Mouse (Mus musculus) left cerebral cortex, postnatal 14 days (tissue): Measurements from ENCODE around the gene Olfr944. TPM values are rescaled to one million over a fixed set of nuclear protein-coding genes. Genes with fewer than 3 reads are reported as not detected.

ENCODE experiments used
- DNase-seq, 2 experiments: peaks; one replicate each; pipeline ENCODE4 v3.0.0; 2021 to 2022; ENCODE audit warnings: low spot score in 2 of 2, mixed read lengths in 1 of 2
- intact Hi-C: fragments of 180-260 bp; cut with DNase I; formaldehyde crosslinking; loops from one replicate; pipeline ENCODE4 v1.15.1; 2025
- long read RNA-seq, 2 experiments: library from polyadenylated mRNA; stranded (forward); transcript quantifications; one replicate each; pipeline ENCODE4 v2.0.0; 2021
- total RNA-seq, 2 experiments: library from RNA; stranded (reverse); gene quantifications; 2 replicates each; pipeline ENCODE4 v1.2.3; 2021

Olfr944 gene
- not detected for total RNA-seq
- long read RNA-seq, experiment 1, result 0 reads
- long read RNA-seq, experiment 2, result 0 reads

DNA sequence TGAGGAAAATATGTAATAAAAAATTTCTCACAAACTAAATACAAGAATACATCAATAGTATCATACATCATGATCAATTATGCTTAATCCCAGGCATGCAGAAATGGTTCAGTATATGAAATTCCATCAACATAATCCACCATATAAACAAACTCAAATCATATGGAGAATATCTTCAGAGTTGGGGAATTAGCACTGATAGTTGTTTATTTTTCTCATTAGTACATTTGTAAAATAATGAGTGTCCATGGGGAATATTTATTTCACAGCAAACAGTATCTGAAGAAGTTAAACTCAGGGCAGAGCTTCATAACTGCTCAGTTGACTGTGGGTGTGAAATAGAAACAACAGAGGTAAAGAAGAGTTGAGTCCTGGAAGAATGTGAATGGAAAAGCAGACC lies at the start of gene Olfr944:
Gene Olfr944 (plus strand): TSS at position 301 of the 400 bp plus-strand sequence.
- DNase-seq, result no peak
- intact Hi-C loops, result no loop called here

DNA sequence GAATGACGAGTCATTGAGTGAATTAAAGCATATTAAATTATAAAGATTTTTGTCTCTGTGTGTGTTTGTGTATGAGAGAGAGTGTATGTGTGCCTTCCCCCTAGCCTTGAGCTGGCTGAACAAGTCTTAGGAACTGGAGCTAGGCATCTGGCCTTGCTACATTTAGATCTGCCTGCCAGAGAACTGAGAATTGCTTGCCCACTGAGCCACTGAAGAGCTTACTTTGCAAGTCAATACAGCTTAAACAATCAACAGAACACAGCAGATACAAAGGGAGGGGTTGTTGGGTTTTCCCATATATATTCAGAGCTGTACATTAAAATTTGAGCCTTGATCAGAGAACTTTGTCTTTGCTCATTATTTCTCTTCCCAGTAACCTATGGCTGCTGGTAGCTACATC lies 49.3 kb upstream of the Olfr944 start:
- intact Hi-C loops, result no loop called here
- no peak for DNase-seq

DNA sequence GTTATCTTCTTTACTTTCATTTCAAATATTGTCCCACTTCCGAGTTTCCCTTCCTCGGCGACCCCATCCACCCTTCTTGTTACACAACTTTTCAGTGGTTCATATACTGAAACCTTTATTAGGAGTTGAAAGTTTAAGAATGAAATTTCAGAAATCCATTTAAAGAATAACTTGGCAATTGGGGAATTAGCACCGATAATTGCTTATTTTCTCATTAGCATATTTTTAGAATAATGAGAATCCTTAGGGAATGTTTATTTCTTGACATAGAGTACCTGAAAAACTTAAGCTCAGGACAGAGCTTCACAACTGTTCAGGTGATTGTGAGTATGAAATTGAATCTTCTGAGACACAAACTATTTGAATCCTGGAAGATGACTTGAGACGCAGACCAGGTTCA lies 35.7 kb upstream of the Olfr944 start, which contains the start of gene Olfr943:
Gene Olfr943 (plus strand): TSS at position 301 of the 400 bp plus-strand sequence.
- intact Hi-C loops, result no loop called here
- DNase-seq, result no peak

DNA sequence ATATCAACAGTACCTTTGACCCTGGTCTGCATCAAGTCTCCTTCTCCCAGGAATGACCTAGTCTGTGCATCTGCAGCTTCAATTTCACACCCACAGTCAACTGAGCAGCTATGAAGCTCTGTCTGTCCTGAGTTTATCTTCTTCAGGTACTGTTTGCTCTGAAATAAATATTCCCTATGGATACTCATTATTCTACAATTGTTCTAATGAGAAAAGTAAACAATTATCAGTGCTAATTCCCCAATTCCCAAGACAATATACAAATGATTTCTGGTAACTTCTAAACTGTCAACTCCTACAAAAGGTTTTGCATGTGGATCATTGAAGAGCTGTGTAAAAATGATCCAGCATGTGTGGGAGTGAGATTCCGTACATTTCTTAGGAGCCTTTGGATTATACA lies 48.2 kb downstream of the Olfr944 start, which contains the start of gene Olfr1537:
Gene Olfr1537 (minus strand): TSS at position 101 of the 400 bp plus-strand sequence.
- DNase-seq, result no peak
- intact Hi-C loops, result no loop called here

Other genes starting within 250 kb of the Olfr944 start
- not detected for gene Olfr933, start 229.6 kb upstream of the Olfr944 start, total RNA-seq
- gene Olfr934, start 213.6 kb upstream of the Olfr944 start, total RNA-seq, result not detected
- not detected for gene Olfr935, start 202.2 kb upstream of the Olfr944 start, total RNA-seq
- gene Olfr146, start 178.5 kb upstream of the Olfr944 start, total RNA-seq, result not detected
- gene Olfr937, start 137.0 kb upstream of the Olfr944 start, total RNA-seq, result not detected
- gene Olfr938, start 123.0 kb upstream of the Olfr944 start, total RNA-seq, result not detected
- gene Olfr27, start 73.8 kb upstream of the Olfr944 start, total RNA-seq, result not detected
- not detected for gene Olfr943, start 35.6 kb upstream of the Olfr944 start, total RNA-seq
- gene Olfr1537, start 48.1 kb downstream of the Olfr944 start, total RNA-seq, result not detected
- not detected for gene Olfr945, start 74.9 kb downstream of the Olfr944 start, total RNA-seq
- not detected for gene Olfr948, start 124.1 kb downstream of the Olfr944 start, total RNA-seq
- not detected for gene Olfr951, start 185.5 kb downstream of the Olfr944 start, total RNA-seq
- gene Olfr952, start 225.2 kb downstream of the Olfr944 start, total RNA-seq, result not detected